Mouse (Mus musculus) lung, embryonic 16.5 days (tissue): ENCODE data around the gene Pacs2. TPM values are rescaled to one million over a fixed set of nuclear protein-coding genes. Genes with fewer than 3 reads are reported as not detected.

ENCODE experiments used
- ATAC-seq: fragments of 200-750 bp; cut with Nextera tagmentation; 2 replicates; pipeline ENCODE4 v1.8.0; 2017; ENCODE audit warnings: low read depth, mild to moderate bottlenecking, moderate library complexity
- H3K27ac ChIP-seq: fragments of 300-500 bp; sonication (generic); 2 replicates; pipeline ENCODE4 v1.5.1; 2014; ENCODE audit warnings: mild to moderate bottlenecking, control low read depth, low read length
- H3K27me3 ChIP-seq: fragments of 300-500 bp; sonication (generic); 2 replicates; pipeline ENCODE4 v1.6.1; 2014; ENCODE audit warnings: low read depth, low read length, mixed read lengths; ENCODE audit not compliant: control insufficient read depth, insufficient read depth
- H3K36me3 ChIP-seq: fragments of 300-500 bp; sonication (generic); 2 replicates; pipeline ENCODE4 v1.6.1; 2014; ENCODE audit warnings: low read length; ENCODE audit not compliant: control insufficient read depth, insufficient read depth
- H3K4me1 ChIP-seq: fragments of 300-500 bp; sonication (generic); replicated peaks from 2 replicates; pipeline ENCODE4 v1.6.1; 2014; ENCODE audit warnings: low read length, mixed read lengths; ENCODE audit not compliant: control insufficient read depth, insufficient read depth
- H3K4me2 ChIP-seq: fragments of 300-500 bp; sonication (generic); 2 replicates; pipeline ENCODE4 v1.6.1; 2014; ENCODE audit warnings: low read depth, low read length, control low read depth
- H3K4me3 ChIP-seq: fragments of 300-500 bp; sonication (generic); 2 replicates; pipeline ENCODE4 v1.5.1; 2014; ENCODE audit warnings: mild to moderate bottlenecking, low read length, control low read depth
- H3K9ac ChIP-seq: fragments of 300-500 bp; sonication (generic); 2 replicates; pipeline ENCODE4 v1.6.1; 2014; ENCODE audit warnings: low read length, control low read depth
- H3K9me3 ChIP-seq: fragments of 300-500 bp; sonication (generic); 2 replicates; pipeline ENCODE4 v1.6.1; 2016; ENCODE audit warnings: low read length; ENCODE audit not compliant: control insufficient read depth
- WGBS: fragments of 180-500 bp; shearing (Covaris S2); extraction: QIAGEN DNeasy Blood & Tissue Kit; methylation state at CpG from one replicate; pipeline ENCODE4 v1.1.7; 2014; 5-methylcytosine and 5-hydroxymethylcytosine counted together
- polyA plus RNA-seq: library from polyadenylated mRNA; unstranded; fragments of >200 nt; fragmentation: Nextera tagmentation; extraction: Ambion mirVana; gene quantifications from 2 replicates; pipeline ENCODE4 v1.2.1, GENCODE M21; 2015

Gene Pacs2
- polyA plus RNA-seq, 1 experiment from 2014 or later: 12.2 TPM

DNA sequence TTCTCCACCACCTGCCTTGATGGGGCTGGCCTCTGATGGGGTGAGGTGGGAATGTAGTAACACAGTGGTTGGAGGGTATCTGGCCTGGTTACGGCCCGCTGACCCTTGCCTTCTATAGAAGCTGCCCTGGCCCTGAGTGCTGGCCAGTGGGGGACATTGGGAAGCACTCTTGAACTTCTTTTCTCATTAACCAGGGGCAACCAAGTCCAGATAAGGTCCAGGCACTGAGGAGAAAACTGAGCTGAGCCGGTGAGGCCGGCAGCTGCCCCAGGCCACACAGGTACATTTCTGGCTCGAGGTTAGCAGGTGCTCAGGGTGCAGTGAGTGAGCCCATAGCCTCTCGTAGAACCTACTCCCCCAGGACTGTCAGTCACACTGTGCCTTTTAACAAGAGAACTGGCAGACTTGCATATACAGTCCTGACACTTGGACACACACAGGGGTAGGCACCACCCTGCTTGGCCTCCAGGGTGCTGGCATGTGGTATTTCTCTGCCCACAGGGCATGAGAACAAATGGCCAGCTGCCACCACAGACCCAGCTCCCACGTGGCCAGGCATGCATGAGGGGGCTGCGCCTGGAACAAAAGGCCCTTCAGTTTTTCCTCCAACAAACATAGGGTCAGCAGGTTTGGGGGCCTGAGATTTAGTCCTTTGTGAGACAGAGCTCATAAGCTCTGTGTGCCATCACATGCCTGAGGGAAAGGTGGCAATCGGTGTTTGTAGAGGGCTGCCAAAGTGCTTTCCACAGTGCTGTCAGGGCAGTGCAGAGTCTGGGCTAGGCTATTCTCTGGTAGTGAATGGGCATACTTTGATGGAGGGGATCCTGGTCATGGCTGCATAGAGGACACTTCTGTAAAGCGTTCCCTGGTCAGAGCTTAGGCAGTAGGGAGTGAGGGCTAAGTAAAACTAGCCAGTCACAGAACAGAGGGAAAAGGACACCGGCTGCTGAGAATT is 18.3 kb downstream of the Pacs2 start:
- H3K9me3 ChIP-seq: no peaks in the 10 kb centered on the region
- no peak overlapping the region for H3K9ac ChIP-seq
- no peak overlapping the region for H3K4me2 ChIP-seq
- no peak overlapping the region for H3K27ac ChIP-seq
- WGBS: 68% methylated on average over 11 of the region's 11 CpGs
- 0 out of 2 replicates have a peak, but pooled peaks have one; percentile 26 for ATAC-seq
- no peaks in the 10 kb centered on the region for H3K4me1 ChIP-seq
- H3K27me3 ChIP-seq: no peaks in the 10 kb centered on the region
- H3K36me3 ChIP-seq: no peaks in the 10 kb centered on the region
- no peak overlapping the region for H3K4me3 ChIP-seq

DNA sequence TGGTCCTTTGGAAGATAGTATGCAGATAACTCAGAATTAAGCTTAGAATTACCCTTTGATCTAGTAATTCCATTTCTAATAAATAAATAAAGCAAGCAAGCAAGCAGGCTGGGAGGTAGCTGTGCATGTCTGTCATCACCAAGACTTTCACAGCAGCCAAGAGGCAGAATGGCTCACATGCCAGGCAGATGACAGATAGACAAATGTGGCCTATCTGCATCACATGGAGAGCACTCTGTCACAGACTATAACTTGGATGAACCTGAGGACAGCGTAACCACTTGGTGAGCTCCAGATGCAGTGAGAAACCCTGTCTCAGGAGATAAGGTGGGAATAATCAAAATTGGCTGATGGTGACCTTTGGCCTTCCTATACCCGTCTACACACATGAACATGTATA is 20.8 kb downstream of the Pacs2 start:
- Histone ChIP-seq H3K9ac (no peak overlapping the region), H3K9me3 (no peaks in the 10 kb centered on the region), H3K27me3 (no peaks in the 10 kb centered on the region), H3K27ac (no peak overlapping the region), H3K4me1 (no peaks in the 10 kb centered on the region), H3K4me2 (no peak overlapping the region), H3K4me3 (no peak overlapping the region), H3K36me3 (no peaks in the 10 kb centered on the region)
- WGBS: 51% methylated on average over 2 of the region's 2 CpGs
- ATAC-seq: no peak

DNA sequence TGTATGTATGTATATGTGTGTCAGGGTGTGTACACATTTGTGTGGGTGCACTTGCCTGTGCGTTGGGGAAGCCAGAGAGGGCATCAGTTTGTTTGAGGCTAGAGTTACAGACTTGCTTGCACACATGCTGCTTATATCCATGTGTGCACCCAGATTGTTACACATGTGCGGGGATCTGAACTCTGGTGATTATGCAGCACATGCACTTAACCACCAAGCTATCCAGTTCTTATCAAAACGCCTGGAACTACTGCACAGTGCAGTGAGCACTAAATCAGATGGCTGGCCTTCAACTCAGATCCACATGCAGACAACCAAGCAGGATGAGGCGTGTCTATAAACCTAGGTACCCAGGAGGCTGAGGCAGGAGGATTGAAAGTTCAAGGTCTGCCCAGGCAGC is 22.7 kb downstream of the Pacs2 start:
- Histone ChIP-seq H3K9me3 (no peaks in the 10 kb centered on the region), H3K4me2 (no peak overlapping the region), H3K27me3 (no peaks in the 10 kb centered on the region), H3K36me3 (no peaks in the 10 kb centered on the region), H3K4me1 (peaks cover 3% of the 10 kb centered on the region; the same call in 1 of the 2 replicates), H3K27ac (no peak overlapping the region), H3K9ac (no peak overlapping the region), H3K4me3 (no peak overlapping the region)
- ATAC-seq: no peak
- 84% methylated on average over 4 of the region's 4 CpGs for WGBS

DNA sequence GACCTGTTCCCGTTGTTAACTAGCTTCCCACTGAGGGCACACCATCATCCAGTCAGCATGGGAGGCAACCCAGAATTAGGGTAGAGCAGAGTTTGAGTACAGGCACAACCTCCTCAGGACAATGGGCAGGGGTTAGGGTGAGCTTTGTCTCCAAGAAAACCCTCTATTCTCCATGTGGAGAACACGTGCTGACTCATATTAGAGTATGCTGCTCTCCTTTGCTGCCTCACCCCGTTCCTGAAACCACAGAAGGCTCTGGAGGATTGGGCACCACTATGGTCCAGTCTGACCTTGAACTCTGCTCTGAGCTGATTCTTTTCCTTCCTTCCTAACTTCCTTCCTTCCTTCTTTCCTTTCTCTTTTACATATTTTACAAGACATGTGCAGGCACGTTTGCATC is 24.1 kb downstream of the Pacs2 start:
- peaks cover 3% of the 10 kb centered on the region; the same call in 1 of the 2 replicates for H3K4me1 ChIP-seq
- H3K27me3 ChIP-seq: no peaks in the 10 kb centered on the region
- H3K36me3 ChIP-seq: no peaks in the 10 kb centered on the region
- H3K4me2 ChIP-seq: no peak overlapping the region
- no peaks in the 10 kb centered on the region for H3K9me3 ChIP-seq
- no peak overlapping the region for H3K27ac ChIP-seq
- WGBS: 84% methylated on average over 4 of the region's 4 CpGs
- no peak for ATAC-seq
- no peak overlapping the region for H3K4me3 ChIP-seq
- no peak overlapping the region for H3K9ac ChIP-seq

DNA sequence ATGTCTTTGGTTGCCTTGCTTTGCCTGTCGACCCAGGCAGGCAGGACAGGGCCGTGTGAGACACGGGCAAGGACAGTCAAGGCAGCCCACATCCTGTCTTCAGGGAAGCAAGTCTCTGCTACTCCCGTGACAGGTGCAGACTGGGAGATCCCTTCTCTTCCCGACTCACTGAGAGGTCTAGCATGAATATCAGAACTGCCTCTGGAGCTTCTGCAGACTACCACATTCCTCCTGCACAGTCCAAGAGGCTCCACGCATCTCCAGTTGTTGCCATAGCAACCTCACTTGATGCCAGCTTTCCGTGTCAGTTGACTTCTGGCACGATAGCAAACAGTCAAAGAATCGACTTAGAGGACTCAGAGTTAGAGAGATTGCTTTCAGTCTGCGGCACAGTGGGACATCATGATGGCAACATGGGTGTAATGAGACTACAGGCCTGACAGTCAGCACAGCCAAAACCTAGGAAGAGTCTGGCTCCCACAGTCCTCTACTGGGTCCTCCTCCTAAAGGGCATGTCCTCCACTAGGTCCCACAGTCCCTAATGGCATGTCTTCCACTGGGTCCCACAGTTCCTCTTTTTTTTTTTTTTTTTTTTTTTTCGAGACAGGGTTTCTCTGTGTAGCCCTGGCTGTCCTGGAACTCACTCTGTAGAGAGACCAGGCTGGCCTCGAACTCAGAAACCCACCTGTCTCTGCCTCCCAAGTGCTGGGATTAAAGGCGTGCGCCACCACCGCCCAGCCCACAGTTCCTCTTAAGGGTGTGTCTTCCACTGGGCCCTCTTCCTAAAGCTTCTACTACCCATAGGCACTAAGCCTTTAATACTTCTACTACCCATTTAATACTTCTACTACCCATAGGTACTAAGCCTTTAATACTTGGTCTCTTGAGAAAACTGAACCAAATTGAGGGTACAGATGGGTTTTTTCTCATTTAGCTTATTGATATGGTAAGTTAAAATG is 27.5 kb downstream of the Pacs2 start:
- peak; percentile 56; the same call in 1 of the 2 replicates for ATAC-seq
- no peaks in the 10 kb centered on the region for H3K36me3 ChIP-seq
- H3K9me3 ChIP-seq: no peaks in the 10 kb centered on the region
- no peak overlapping the region for H3K4me3 ChIP-seq
- H3K27me3 ChIP-seq: no peaks in the 10 kb centered on the region
- peaks cover 3% of the 10 kb centered on the region; the same call in 1 of the 2 replicates for H3K4me1 ChIP-seq
- H3K4me2 ChIP-seq: no peak overlapping the region
- WGBS: 47% methylated on average over 14 of the region's 15 CpGs
- H3K27ac ChIP-seq: no peak overlapping the region
- no peak overlapping the region for H3K9ac ChIP-seq

DNA sequence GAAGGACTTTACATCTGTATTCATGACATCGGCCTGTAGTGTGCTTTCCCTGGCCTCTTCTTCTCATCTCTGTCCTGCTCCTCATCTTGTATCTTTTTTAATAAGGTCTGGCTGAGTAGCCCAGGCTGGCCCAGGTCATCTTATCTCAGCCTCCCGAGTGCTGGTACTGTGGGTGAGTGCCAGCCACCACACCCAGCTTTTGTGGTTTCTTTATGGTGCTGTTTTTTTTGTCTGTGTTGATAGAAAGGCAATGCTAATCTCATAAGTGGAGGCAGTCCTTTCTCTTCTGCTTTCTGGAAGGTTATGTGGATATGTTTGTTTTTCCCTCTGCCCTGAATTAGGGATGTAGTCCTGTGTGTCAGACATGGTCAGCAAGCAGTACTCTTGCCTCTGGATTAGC is 28.2 kb downstream of the Pacs2 start:
- Histone ChIP-seq H3K4me3 (no peak overlapping the region), H3K9ac (no peak overlapping the region), H3K27me3 (no peaks in the 10 kb centered on the region), H3K4me2 (no peak overlapping the region), H3K4me1 (peaks cover 3% of the 10 kb centered on the region; the same call in 1 of the 2 replicates), H3K27ac (no peak overlapping the region), H3K36me3 (peaks cover 4% of the 10 kb centered on the region; the same call in 1 of the 2 replicates), H3K9me3 (no peaks in the 10 kb centered on the region)
- no peak for ATAC-seq
- 79% methylated on average over 2 of the region's 2 CpGs for WGBS

DNA sequence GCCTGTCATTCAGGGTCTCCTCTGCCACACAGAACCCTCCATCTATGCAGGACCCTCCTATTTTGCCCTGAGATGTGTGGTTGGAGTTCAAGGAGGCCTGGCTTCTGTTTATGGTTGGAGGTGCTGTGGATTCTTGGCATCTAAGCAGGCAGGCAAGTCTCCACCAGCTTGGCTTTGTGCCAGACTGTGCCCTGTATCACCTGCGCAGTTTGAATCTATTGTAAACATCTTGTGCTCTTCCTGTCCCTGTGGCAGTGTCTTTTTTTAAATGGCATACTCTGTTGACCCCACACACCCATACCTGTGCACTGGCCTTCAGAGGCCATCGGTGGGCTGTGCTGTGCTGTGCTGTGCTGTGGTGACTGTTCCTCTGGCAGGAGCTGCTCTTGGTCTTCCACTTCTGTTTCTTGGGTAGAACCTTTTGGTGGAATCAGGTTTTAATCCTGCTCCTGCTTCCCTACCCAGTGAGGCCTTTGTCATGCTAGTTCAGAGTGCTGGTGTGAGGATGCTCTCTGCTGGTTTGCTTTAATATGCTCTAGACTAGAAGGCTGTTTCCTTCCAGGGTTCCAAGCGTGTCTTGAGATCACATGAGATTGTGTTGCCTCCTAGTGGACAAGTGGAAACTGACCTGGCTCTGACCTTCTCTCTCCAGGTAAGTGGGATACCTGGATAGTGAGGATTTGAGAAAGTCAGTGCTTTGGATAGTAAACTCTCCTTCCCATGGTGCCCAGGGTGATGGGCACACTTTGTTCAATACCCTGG is 30.8 kb downstream of the Pacs2 start:
- Histone ChIP-seq H3K27ac (no peak overlapping the region), H3K4me1 (peaks cover 3% of the 10 kb centered on the region; the same call in 1 of the 2 replicates), H3K9ac (no peak overlapping the region), H3K27me3 (no peaks in the 10 kb centered on the region), H3K36me3 (peaks cover 12% of the 10 kb centered on the region), H3K9me3 (no peaks in the 10 kb centered on the region), H3K4me3 (no peak overlapping the region), H3K4me2 (no peak overlapping the region)
- WGBS: 64% methylated on average over 3 of the region's 3 CpGs
- no peak for ATAC-seq

DNA sequence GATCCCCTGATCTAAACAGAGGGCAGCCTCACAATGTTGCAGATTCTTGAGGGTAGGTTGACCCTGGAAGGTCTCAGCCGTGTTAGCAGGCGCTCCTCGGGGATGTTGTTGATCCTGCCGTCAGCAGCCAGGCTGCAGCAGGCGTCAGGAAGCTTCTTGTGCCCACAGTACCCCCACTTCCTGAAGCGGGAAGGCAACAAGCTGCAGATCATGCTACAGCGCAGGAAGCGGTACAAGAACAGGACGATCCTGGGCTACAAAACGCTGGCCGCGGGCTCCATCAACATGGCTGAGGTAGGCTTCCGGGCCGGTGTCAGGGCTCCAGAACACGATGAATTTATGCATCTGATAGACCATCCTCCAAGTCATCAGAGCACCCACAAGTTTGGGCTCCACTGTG is 32.6 kb downstream of the Pacs2 start:
- H3K27me3 ChIP-seq: no peaks in the 10 kb centered on the region
- 83% methylated on average over 15 of the region's 15 CpGs for WGBS
- H3K27ac ChIP-seq: no peak overlapping the region
- peaks cover 6% of the 10 kb centered on the region for H3K4me1 ChIP-seq
- no peak overlapping the region for H3K9ac ChIP-seq
- no peaks in the 10 kb centered on the region for H3K9me3 ChIP-seq
- ATAC-seq: no peak
- H3K36me3 ChIP-seq: peaks cover 20% of the 10 kb centered on the region
- H3K4me2 ChIP-seq: no peak overlapping the region
- no peak overlapping the region for H3K4me3 ChIP-seq
